Mouse (Mus musculus) right cerebral cortex, adult 2 months (tissue): ENCODE results near the gene Kcnmb1.

Source experiments
- DNase-seq, 2 experiments: peaks; one replicate each; pipeline ENCODE4 v3.0.0; 2021 to 2022; ENCODE audit warnings: low spot score in 2 of 2

Kcnmb1 gene

DNA sequence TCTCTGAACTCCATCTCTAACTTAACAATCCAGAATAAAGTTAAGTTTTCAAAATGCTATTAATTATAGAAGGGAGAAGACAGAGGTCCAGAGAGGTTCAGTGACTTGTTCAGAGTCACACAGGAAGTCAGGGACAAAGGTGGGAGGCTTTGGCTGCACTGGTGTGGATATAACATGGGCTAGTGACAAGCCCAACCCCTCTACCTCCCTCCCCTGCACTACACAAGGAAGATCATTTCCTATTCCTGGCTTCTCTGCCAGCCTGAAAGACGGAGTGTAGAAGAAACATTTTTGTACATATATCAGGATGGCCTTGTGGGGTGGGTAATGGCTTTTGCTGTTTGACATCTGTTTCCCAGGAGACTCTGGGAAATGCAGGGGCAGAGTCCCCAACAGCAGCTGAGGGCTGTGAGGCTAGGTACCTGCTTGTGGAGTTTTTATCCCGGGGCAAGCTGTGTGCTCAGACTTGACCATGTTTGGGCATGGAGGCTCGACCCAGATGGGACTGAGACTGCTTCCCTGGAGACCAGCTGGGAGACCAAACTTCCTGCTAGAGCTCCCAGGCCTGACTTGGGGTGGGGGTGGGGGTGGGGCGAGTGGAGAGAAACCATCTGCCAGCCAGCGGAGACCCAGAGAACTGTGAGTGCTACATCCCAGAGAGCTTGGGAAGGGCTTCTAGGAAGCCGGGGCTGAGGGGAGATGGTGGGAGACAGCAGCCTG is at the start of gene Kcnmb1:
Kcnmb1 (plus strand) TSS at position 326 of the 720 bp plus-strand sequence.
- no peak for DNase-seq

DNA sequence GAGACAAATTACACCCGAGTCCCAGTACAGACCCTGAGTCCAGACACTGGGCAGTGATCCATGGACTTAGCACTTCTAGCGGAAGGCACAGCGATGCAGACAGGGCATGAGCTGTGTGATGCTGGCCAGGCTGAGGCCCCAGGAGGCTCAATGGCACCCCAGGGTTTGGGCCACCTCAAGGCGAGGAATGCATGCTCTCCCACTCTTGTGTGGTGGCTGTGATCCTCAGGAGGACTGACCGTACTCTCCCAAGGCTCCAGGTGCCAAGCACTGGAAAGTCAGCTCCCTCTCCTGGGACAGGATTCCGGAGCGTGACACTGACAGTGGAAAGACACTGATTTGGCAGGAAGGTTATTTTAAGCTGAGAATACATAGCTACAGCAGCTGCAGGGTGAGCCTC is 49.8 kb upstream of the Kcnmb1 start:
- DNase-seq, result no peak

DNA sequence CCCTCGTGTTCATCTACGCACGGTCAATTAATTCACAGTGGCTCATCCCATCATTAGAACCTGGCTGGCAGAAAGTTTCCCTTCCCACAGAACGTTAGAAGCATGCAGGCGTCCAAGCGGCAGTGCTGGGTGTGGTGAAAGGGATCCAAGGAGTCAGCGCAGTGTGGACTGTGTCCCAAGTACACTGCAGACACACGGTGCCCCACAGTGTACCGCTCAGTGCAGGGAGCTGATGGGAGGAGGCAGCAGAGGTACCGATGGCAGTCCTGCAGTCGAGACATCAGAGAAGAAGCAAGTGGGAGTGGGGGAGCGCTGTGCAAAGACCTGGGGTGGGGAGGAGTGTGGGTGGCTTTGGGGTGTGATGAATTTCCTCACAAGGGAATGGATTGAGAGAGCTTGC is 48.6 kb upstream of the Kcnmb1 start:
- DNase-seq, result no peak

DNA sequence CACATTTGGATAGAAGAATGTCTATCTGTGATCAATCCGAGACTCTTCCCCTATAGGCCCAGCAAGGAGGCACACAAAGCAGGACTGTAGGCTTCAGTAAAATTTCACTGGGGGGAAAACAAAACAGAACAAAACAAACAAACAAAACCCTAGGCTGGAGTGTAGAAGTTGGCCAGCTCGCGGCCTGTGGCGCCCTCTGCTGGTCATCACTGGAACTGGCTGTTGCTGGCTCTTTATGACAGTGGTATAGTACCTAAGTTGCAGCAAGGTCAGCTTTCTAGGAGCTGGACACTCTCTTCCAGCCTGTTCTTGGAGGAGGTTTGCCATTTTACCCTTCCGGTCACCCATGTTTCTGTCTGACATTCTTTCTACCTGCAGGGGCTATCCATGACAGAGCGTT is 45.2 kb upstream of the Kcnmb1 start:
- peak; percentile 79 to 80 for DNase-seq

DNA sequence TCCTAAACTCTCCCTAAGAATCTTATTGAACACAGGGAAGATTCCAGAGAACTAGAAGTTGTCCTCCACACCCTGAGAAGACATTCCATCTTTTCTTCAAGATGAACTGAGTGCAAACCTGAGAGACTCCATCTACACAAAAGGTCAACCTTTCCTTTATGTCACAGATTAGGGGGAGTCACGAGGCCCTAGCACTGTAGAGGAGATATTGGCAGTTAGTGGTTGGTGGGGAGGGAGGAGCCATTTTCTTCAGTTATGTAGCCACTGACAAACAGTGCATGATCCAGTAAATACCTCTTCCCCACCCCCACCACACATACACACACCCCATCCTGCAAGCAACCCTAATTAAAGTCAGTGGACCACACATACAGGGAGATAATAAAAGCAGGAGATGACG is 44.4 kb upstream of the Kcnmb1 start:
- DNase-seq, result no peak

DNA sequence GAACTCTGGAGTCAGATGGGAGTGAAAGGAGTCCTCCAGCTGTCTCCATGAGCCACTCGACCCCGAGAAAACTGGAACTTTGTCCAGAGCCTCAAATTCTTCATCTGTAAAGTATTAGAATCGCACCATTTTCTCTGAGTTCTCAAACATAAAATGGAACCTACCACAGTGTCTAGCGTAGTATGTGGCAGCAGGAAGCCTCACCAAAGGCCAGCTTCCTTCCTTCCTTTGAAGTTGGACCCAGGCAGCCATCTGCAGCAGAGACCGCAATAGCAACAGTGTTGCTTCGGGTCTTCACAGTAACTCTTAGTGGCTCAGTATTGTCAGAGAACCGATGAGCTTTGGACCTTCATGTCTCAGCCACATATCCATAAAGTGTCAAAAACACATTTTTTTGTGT is 43.0 kb upstream of the Kcnmb1 start:
- DNase-seq, result no peak

DNA sequence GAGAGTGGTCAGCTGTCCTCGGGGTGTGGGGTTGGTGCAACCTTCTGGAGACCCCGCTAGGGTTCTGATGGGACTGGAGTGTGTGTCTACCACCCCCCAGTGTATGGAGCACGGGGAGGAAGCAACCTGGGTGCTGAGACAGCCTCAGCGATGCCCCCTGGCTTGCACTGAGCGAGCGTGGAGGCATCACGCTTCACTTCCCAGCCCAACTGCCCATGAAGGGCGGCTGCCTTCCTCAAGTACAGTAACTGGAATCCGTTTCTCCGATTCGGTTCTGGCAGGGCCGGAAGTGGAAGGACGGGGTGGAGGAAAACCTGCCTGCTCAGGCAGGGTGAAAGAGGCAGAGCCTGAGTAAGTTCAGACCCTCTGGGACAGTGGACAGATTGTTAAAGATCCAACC is 41.4 kb upstream of the Kcnmb1 start:
- DNase-seq, result no peak

DNA sequence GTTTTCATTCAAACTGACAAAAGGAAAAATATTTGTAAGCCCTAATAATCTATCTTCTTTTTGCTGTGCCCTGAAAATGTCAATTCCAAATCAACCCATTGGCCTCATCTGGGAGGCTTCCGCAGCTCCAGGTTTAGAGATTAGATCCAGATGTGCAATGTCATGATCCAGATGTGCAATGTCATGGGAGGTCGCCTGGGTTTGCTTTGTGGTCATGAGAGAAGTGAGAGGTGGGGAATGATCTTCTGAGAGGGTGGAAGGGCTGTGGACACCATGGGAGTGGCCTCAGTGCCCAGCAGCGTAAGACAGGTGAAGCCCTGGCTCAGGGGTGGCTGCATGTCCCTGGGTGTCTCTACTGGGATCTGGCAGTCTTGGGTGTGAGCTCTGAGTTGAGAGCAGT is 39.8 kb upstream of the Kcnmb1 start:
- no peak for DNase-seq

DNA sequence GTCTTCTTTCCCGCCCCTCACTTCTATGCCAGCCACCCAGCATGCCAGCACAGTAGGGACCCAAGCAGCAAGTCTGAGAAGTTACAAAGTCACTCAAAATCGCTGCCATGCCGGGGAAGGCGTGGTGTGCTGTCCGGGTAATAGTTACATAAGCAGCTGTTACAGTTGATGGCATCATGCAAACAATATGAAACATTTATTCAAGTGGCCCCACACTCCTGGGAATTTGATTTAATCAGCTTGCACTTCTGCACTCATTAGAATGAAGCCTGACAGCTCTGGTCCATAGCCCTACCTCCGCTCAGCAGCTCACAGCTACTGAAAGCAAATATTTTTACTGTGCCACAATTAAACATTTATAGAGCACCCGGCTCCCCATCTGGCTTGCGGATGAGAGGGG is 37.0 kb upstream of the Kcnmb1 start:
- no peak for DNase-seq

DNA sequence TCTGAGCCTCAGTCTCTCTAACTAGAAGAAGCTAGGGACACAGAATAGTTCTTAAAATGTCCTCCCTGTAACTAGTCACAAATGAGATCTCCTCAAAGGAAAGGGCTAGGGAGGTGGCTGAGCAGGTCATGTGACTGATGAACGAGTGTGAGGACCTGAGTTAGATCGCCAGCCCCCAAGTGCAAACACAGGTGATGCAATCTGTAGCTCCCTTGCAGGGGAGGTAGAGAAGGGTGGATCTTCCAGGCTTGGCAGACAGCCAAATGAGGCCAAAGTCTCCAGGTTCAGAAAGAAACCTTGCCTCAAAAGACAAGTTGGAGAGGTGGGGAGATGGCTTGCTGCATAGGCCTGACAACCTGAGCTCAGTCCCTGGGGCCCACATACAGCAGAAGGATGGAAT is 36.3 kb upstream of the Kcnmb1 start:
- DNase-seq, result no peak

DNA sequence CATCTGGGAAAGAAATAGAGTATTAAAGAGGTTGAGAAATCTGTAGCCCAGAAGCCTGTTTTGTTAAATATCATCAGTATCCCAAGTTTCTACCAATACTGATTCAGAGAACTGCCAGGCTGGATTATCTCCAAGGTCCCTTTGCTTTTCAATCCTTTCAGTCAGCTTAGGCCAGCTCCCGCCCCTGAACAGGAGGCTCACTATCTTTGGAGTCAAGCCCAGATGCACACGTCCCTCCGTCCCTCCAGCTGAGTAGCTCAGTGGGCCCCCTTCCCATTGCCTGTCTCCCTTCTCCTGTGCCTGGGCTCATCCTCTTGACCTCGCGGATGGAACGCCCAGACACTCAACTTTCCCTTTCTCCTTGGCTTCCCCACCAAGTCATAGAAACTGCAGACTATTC is 35.5 kb upstream of the Kcnmb1 start:
- DNase-seq, result no peak

DNA sequence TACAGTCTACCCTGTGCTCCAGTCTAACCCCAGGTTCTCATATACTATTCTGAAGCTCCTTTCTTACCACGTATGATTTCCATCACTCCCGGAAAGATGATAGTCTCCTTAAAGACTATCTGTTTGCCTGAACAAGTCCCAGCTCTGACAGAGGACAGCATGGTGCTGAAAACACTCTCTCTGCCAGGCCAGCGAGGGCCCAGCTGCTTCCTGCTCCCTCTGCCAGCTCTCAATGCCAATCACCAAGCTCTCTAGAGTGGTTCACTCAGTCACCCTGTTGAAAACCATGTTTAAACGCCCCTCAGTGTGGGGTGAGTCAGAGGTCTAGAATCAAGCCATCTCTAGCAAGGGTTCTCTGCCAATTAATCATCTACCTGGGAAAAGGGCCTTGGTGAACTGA is 35.0 kb upstream of the Kcnmb1 start:
- DNase-seq, result no peak

DNA sequence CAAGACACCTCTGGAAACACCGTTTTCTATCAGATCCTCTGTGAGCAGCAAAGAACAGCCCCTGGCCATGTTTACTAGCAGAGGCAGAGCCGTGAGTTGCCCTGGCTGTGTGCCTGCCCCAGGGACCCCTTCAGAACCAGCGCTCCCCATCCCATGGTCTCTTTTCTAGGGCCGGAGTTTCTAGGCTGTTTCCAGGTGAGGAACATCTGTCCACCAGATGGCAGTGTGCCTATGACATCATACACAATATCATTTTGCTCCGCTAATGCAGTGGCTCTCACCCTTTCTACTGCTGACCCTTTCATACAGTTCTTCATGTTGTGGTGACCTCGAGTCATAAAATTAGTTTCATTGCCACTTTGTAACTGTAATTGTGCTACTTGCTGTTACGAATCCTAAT is 34.2 kb upstream of the Kcnmb1 start:
- DNase-seq, result peak in 1 of 2 experiments; percentile 28

DNA sequence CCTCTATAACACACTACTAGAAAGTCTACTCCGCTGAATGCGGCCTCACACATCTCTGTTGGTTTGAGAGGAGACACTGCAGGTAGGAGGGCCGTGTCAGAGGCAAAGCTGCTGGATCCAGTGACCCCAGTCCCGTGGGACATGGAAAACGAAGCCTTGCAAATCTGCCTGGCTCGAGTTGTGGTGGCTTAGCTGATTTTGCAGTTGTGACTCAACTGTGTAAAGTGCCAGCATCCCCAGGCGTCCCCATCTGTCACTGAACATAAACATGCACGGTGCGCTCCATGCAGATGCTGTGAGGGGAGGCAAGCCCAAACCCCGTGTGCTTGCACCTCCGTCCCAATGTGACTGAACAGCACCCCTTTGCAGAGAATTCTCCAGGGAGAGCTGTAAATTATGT is 33.4 kb upstream of the Kcnmb1 start:
- peak; percentile 29 to 39 for DNase-seq

DNA sequence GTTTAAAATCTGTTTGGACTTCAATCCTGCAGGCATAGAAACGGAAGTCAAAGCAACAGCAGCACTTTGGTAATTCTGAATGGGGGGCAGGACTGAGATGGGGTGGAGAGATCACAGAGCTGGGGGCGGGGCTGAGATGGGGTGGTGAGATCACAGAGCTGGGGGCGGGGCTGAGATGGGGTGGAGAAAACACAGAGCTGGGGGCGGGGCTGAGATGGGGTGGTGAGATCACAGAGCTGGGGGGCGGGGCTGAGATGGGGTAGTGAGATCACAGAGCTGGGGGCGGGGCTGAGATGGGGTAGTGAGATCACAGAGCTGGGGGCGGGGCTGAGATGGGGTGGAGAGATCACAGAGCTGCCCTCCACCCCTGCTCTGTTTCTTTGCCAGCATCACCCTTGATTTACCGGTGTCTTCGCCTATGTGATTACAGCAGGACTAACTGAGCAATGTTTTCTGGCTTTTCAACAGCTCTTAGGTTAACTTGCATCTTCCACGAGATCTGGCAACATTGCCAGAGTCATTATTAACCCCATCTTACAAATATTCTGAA is 30.9 kb upstream of the Kcnmb1 start:
- no peak for DNase-seq

DNA sequence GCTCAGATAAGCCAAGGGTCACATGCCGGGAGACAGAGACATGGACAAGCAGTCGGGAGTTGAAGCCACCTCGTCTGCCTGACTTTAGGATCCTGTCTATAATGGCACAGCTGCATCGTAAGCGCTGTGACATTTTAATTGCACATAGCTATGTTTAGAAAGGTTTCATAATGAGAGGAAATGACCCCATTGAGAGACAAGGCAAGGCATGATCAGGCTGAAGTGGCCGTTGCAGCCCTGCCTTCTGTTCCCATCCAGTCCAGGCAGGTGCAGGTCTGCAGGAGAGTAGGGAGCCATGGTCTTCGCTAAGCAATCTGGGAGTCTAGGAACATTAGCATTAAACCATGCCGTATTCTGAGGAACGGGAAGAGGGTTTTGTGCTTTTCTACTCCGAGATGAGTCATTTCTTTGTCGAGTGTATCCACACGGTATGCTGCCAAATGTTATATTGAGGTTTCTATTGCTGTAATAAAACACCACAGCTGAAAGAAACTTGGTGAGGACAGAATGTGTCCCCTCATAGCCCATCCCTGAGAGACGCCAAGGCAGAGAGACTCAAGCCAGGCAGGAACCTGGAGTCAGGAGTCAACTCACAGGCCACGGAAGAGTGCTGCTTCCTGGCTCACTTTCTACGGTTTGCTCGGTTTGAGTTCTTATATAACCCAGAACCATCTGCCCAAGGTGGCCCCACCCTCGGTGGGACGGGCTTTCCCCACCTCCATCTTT is 30.3 kb upstream of the Kcnmb1 start:
- DNase-seq, result peak; percentile 27

DNA sequence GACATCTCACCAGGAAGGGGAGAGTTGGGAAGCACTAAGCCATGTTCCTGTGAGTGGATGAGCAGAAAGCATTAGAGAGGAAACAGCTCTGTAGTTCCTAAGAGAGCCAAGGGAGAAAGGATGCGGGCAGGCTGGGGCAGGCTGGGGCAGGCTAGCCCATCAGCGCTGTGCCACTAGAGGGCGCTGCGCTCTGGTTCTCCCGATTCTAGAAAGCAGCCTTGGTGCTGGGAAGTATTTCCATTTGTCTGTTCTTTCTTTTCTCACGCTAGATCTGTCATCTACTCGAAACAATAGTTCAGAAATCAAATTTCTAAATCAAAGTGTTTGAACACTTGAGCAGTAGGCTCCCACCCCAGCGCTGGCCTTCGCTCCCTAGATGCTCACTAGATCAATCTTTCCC is 28.5 kb upstream of the Kcnmb1 start:
- DNase-seq, result no peak

DNA sequence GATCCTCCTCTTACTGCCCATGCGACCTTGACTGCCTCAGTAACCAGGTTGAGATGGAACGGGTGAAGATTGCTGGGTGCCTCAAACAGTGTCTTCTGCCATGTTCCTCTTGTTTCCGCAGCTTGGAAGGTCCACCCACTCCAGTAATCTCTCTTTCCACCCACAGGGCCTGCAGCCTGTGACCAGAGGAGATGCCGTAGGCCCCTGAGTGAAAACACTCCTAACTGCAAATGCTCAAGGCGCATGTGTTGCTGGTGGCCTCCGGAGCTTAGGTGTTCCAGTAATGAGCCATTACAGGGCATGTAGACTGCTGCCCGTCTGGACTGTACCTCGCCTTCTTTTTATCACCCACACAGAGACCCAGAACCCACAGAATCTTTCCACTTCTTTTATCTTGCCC is 25.2 kb upstream of the Kcnmb1 start:
- DNase-seq, result no peak

DNA sequence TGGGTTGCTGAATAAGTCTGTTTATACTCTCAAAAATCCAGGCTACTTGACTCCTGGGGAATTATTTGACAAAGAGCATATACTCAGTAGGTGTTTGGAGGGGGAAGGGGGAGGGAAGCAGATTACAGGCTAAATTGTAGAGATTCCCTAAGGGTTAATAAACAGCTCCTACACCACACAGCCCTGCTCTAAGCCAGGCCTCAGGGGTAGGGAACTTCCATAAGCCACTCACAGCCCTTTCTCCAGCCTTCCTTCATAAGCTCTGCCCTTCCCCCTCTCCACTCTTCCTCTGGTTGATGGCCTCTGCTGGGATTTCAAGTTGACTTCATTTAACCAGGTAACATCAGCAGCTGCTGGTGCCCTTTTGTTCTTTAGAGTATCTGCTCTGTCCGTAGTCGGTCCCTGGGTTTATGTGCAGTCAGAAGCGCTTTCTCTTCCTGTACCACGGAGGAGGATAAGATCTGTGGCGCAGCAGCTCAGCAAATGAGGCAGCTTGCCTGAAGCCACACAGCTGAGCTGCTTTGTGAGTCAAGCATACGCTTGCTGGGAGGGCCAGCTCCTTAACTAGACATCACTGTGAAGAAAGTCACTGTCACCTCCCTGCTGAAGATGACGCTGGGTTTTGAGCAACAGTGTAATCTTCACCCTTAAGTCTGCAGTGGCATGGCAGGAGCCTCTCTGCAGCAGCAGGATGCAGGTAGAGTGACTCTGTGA is 24.1 kb upstream of the Kcnmb1 start:
- DNase-seq, result peak in 1 of 2 experiments; percentile 19

DNA sequence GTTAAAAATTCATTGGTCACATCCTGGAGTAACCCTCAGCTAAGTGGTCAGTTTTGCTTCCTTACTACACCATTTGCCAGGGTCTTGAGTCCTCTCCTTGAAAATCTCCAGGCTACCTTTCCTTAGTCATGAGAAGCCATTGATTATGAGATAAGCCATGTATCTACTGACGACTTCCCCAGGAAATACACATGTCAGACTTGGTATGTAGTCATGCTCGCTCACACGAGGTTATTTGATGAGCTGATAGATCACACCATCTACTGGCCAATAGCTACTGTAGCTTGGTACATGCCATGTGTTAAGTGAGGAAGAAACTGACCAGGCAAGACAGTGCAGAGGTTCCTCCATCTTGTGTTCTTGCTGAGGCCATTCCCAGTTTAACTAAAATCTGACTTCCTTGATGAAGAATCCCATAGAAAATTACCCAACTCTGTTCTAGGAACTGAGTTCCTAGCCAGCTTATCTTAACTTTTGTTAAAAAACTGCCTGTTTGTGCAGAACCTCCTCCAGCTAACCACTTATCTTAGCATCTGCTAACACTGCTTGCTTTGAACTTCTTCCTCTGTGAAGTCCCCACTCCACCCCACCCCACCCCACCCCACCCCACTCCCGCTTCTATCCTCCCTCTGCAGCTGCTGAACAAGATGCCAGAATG is 23.2 kb upstream of the Kcnmb1 start:
- DNase-seq, result no peak

DNA sequence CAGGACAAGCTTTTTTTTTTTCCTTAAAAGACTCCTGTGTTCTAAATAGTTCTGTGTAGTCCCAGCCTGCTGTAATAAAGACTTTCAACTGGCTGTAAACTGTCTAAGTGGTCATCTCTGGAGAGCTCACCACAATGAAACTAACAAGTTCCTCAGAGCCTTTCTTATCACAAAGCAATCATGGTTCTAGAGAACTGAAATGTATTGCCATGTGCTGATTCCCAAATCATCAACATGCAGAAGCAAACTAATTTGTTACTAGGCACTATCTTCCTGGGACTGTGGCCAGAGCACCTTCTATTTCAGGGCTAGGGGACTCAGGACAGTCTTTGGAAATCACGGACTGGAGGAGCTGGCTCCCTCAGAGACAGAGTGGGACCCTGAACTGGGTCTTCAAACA is 19.2 kb upstream of the Kcnmb1 start:
- DNase-seq, result no peak
